Comparison of ENCODE assay signal across 27 mouse cellular contexts in genomic region chr9:64602895-64603294, GRCm38 (mm10).
DNase-seq lines count a peak whose midpoint lies in the region; ATAC-seq and TF ChIP-seq lines count a peak whose summit lies in the region.
"Had no signal": no experiment of that assay in that cellular context is flagged by ENCODE, and none has a peak within 500 bp of the region (broad histone marks: within the 10 kb centered on the region; RNA-seq: fewer than 3 reads in every experiment).

No protein-coding gene starts in this region.

- WGBS in intestine, embryonic 14.5 days, result 70% methylated on average over 1 of the region's 1 CpGs
- 50% methylated on average over 1 of the region's 1 CpGs for WGBS in intestine, postnatal 0 days
- 81% methylated on average over 1 of the region's 1 CpGs for whole genome bisulfite sequencing in stomach, embryonic 16.5 days

- ATAC-seq in intestine, embryonic 14.5 days (replicated peaks; ENCODE audit: low FRiP score, low TSS enrichment, low read depth), result 0 out of 2 replicates have a peak, but pooled peaks have one; percentile 50
- peak; percentile 94 for ATAC-seq in intestine, postnatal 0 days
- peak; percentile 51 for ATAC-seq in stomach, embryonic 16.5 days (ENCODE audit: insufficient read depth, low FRiP score)
- ATAC-seq: activated CD4-positive, CD25-positive, alpha-beta regulatory T cell, adult 4 months; forebrain, embryonic 15.5 days; hindbrain, postnatal 0 days; inflammation-experienced regulatory T-cells, adult 6 months had no signal

- no peaks in the 10 kb centered on the region for H3K36me3 ChIP-seq in intestine, embryonic 14.5 days (ENCODE audit: control insufficient read depth, insufficient read depth, low read length)
- no peaks in the 10 kb centered on the region for H3K36me3 ChIP-seq in intestine, postnatal 0 days (ENCODE audit: control insufficient read depth, insufficient read depth)
- no peaks in the 10 kb centered on the region for H3K36me3 ChIP-seq in stomach, embryonic 16.5 days (ENCODE audit: control insufficient read depth, insufficient read depth, low read length)
- H3K36me3 ChIP-seq: embryonic facial prominence, embryonic 13.5 days; forebrain, embryonic 12.5 days; forebrain, embryonic 15.5 days; heart, embryonic 12.5 days; heart, embryonic 15.5 days had no signal

- DNase-seq in A20 (ENCODE audit: low read depth, low spot score), result peak; percentile 12
- no peak for DNase-seq in intestine, embryonic 14.5 days (ENCODE audit: low spot score)
- no peak for DNase-seq in heart, postnatal 4 days
- no peak for DNase-seq in frontal cortex, postnatal 14 days (ENCODE audit: low spot score in 2 of 2)
- no peak for DNase-seq in kidney, adult 9 months
- DNase-seq: adrenal gland, adult 8-10 months; adrenal gland, postnatal 25 days; cerebellum, adult 11-12 months; cerebellum, adult 8-10 months; cerebellum, postnatal 14 days; gastrocnemius, adult 2 months; gastrocnemius, postnatal 14 days; heart, adult 11 months; heart, postnatal 10 days; heart, postnatal 36 days had no signal

- H3K27me3 ChIP-seq in intestine, embryonic 14.5 days (replicated peaks; ENCODE audit: control insufficient read depth, insufficient read depth, low read length), result no peaks in the 10 kb centered on the region
- H3K27me3 ChIP-seq in intestine, postnatal 0 days (replicated peaks; ENCODE audit: control insufficient read depth, insufficient read depth, low read length), result no peaks in the 10 kb centered on the region
- H3K27me3 ChIP-seq in stomach, embryonic 16.5 days (ENCODE audit: control insufficient read depth, insufficient read depth, low read length), result no peaks in the 10 kb centered on the region
- H3K27me3 ChIP-seq: embryonic facial prominence, embryonic 13.5 days; forebrain, embryonic 15.5 days; heart, embryonic 12.5 days; heart, embryonic 15.5 days had no signal

- H3K27ac ChIP-seq in intestine, embryonic 14.5 days (ENCODE audit: low read depth), result no peak overlapping the region
- H3K27ac ChIP-seq in intestine, postnatal 0 days (ENCODE audit: low read depth, low read length), result no peak overlapping the region
- H3K27ac ChIP-seq in stomach, embryonic 16.5 days (ENCODE audit: low read length), result no peak overlapping the region
- H3K27ac ChIP-seq: embryonic facial prominence, embryonic 13.5 days; forebrain, embryonic 12.5 days; gastrocnemius, adult 2 months; heart, embryonic 15.5 days; hindbrain, embryonic 14.5 days; hindbrain, postnatal 0 days had no signal

- no peaks in the 10 kb centered on the region for H3K9me3 ChIP-seq in intestine, embryonic 14.5 days (ENCODE audit: control insufficient read depth, low read length)
- H3K9me3 ChIP-seq in intestine, postnatal 0 days (ENCODE audit: control insufficient read depth), result no peaks in the 10 kb centered on the region
- H3K9me3 ChIP-seq in stomach, embryonic 16.5 days (replicated peaks; ENCODE audit: control insufficient read depth, low read length), result no peaks in the 10 kb centered on the region
- H3K9me3 ChIP-seq: embryonic facial prominence, embryonic 13.5 days; forebrain, embryonic 12.5 days; forebrain, embryonic 15.5 days; heart, embryonic 12.5 days; heart, embryonic 15.5 days had no signal

- no peak overlapping the region for H3K4me2 ChIP-seq in intestine, embryonic 14.5 days (ENCODE audit: low read length)
- H3K4me2 ChIP-seq in intestine, postnatal 0 days (replicated peaks; ENCODE audit: low read depth), result no peak overlapping the region
- no peak overlapping the region for H3K4me2 ChIP-seq in stomach, embryonic 16.5 days (ENCODE audit: low read depth, low read length)
- H3K4me2 ChIP-seq: embryonic facial prominence, embryonic 13.5 days; forebrain, embryonic 12.5 days; forebrain, embryonic 15.5 days; heart, embryonic 12.5 days; heart, embryonic 15.5 days; hindbrain, embryonic 14.5 days had no signal

- TF ChIP-seq CTCF in intestine, postnatal 0 days (IDR thresholded peaks at IDR 0.05; ENCODE audit: low read depth), result peak; percentile 41

- H3K4me3 ChIP-seq in intestine, embryonic 14.5 days (ENCODE audit: low read depth, low read length), result no peak overlapping the region
- H3K4me3 ChIP-seq in intestine, postnatal 0 days (ENCODE audit: low read depth, low read length), result no peak overlapping the region
- no peak overlapping the region for H3K4me3 ChIP-seq in stomach, embryonic 16.5 days (replicated peaks; ENCODE audit: low read length)
- H3K4me3 ChIP-seq: embryonic facial prominence, embryonic 13.5 days; erythroblast, embryonic 14.5 days; forebrain, embryonic 12.5 days; forebrain, embryonic 15.5 days; gastrocnemius, adult 2 months; heart, embryonic 12.5 days; heart, embryonic 15.5 days had no signal

- no peak overlapping the region for H3K9ac ChIP-seq in intestine, embryonic 14.5 days (ENCODE audit: low read length)
- H3K9ac ChIP-seq in intestine, postnatal 0 days (ENCODE audit: low read depth, low read length), result no peak overlapping the region
- no peak overlapping the region for H3K9ac ChIP-seq in stomach, embryonic 16.5 days (ENCODE audit: low read length)
- H3K9ac ChIP-seq: embryonic facial prominence, embryonic 13.5 days; forebrain, embryonic 12.5 days; forebrain, embryonic 15.5 days; heart, embryonic 12.5 days; heart, embryonic 15.5 days; hindbrain, embryonic 14.5 days had no signal

- peaks cover 13% of the 10 kb centered on the region for H3K4me1 ChIP-seq in intestine, embryonic 14.5 days (replicated peaks; ENCODE audit: control insufficient read depth, insufficient read depth, low read length)
- 0 out of 2 replicates have a peak, but pooled peaks cover 2% of the 10 kb centered on the region for H3K4me1 ChIP-seq in intestine, postnatal 0 days (replicated peaks; ENCODE audit: control insufficient read depth, insufficient read depth, low read length)
- peaks cover 33% of the 10 kb centered on the region for H3K4me1 ChIP-seq in stomach, embryonic 16.5 days (ENCODE audit: control insufficient read depth, insufficient read depth, low read length)
